Mouse (Mus musculus) kidney, adult 2 months (tissue): ENCODE results near the gene Hsp90aa1.

Experiments used
- CTCF ChIP-seq: fragments of 200-500 bp; conservative IDR thresholded peaks from 2 replicates; pipeline ENCODE4 v1.5.1; 2011; ENCODE audit warnings: low read depth, mild to moderate bottlenecking, control low read depth, low read length, moderate library complexity, mixed read lengths; ENCODE audit not compliant: insufficient read depth, insufficient read length
- POLR2A ChIP-seq: fragments of 200-500 bp; IDR thresholded peaks from one replicate; pipeline ENCODE4 v1.6.1; 2011; ENCODE audit warnings: low read depth, low read length, control low read depth

GRCm38 (mm10) chr12:110650241-110650641 is 52.3 kb downstream of the Hsp90aa1 start:
- TF ChIP-seq CTCF (peak; percentile 22; the same call in 1 of the 2 replicates), POLR2A (no peak)
